Mouse (Mus musculus) monocyte, adult 5-6 weeks (primary cell): ENCODE measurements around the gene Pde7b. TPM values are rescaled to one million over a fixed set of nuclear protein-coding genes. Genes with fewer than 3 reads are reported as not detected.

ENCODE experiments used
- ATAC-seq: fragments of 153-309, 156-312 bp; replicated peaks from 2 replicates; pipeline ENCODE4 v1.8.0; 2017; ENCODE audit warnings: mild to moderate bottlenecking; ENCODE audit not compliant: low TSS enrichment, insufficient number of reproducible peaks, severe bottlenecking, poor library complexity, low FRiP score
- total RNA-seq: library from RNA; stranded (forward); fragments of 200-1000, 200-491, 200-594 nt; gene quantifications from 3 replicates; pipeline ENCODE4 v1.2.3, GENCODE M21; 2017

The Pde7b gene
- 3.2 to 3.7 TPM (median 3.6 TPM) in 3 replicates for total RNA-seq

DNA sequence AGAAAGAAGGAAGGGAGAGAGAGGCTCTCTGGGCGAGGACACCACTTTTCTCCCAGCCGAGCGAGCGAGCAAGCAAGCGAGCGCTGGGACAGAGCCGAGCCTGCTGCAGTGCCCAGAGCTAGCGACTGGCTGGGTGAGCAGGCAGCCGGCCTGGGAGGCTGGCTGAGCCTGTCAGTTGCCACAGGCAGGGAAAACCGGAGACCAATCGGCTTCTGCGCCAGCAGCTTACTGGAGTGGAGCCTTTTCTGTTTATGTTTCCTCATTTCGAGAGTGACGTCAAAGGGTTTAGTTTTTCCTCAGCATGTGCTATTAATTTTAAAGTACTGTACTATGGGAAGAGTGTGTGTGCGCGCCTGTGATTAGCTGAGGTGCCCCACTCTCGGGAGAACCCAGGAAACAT is at the start of gene Pde7b:
Gene Pde7b, minus strand, starts transcription at position 173 of the 400 bp plus-strand sequence.
- ATAC-seq = peak; percentile 89

DNA sequence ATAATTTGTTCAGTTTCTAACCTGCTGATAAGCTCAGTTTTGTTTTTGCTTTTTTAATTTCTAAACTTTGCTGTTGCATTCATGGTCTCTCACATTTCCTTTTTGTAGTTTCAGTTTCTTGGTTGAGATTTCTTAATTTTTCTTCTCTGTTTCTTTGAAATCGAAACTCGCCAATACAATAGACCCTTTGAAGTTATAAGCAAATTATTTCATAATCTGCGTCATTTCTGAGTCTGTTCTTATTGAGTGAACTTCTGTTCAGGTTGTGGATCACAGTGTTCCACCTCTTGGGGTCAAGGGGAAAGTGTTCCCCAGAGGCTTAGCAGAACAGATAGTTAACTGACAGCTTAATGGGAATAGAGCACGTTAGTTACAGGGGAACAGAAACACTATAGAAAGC is 47.2 kb upstream of the Pde7b start:
- ATAC-seq = no peak; the same call in 1 of the 2 replicates

DNA sequence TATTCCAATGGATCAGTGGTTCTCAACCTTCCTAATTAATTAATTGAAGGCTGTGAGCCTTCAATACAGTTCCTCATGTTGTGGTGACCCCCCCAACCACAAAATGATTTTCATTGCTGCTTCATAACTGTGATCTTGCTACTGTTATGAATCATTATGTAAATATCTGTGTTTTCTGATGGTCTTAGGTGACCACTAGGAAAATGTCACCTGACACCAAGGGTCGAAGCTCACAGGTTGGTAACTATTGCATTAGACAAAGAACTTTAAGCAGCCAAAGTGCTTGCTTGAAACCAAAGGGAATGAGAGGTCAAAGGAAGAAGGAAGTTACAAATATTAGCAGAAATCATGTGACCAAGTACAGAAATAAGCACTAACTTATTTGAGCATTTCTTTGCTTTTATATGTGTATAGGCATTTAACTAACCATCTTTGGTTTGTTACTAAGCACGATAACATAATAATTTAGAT is 45.6 kb upstream of the Pde7b start:
- ATAC-seq = no peak; the same call in 1 of the 2 replicates

DNA sequence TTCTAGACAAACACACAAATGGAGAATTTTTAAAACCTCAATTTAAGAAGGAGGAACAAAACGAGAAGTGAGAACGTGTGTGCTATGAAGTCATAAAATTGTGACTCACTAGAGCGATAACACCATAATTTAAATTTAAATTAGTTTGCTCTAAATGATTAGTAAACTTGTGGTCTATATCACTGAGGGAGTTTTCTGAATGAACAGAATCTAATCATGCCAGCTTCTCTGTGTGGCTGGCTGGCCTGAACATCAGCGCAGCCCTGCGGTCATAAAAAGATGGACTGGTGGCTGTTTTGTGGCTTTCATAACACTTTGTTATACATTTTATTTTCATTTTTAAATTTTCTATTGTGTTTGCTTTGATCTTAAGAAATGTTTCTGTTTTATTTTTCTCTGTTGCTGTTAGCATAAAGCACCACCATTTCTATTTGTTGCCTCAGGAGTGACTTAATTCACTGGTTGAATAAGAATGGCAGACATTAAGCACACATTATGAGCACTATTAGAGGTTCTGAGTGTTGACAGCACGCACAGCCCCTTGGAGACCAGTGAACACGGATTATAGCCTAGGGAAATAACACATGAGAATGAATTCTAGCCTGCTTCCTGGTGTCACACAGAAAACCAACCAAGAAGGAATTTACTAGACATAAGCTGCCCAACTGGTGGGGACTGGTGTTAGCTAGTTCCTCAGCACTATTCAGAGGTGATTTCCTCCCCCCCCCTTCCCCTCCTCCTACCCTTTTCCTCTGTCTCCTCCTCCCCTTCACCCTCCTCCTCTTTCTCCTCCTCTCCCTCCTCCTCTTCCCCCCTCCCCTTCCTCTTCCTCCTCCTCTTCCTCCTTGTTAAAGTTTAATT is 44.9 kb upstream of the Pde7b start:
- ATAC-seq = no peak

DNA sequence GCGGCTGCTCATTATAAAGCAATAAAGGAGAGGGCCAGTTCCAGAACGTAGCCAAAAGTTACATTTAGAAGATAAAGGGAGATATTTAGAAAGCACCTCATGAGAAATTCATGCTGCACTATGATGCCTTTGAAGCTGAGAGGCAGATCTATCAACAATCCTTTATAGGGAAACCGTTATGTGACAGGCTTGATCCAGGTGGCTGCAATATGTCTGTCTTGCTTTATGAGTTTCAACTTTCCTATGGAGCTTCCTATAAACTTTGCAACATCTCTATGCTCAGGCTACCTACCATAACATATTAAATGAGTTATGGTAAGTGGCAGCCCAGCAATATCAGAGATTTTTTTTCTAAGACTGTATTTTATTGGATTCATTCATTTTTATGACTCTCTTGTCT is 39.5 kb upstream of the Pde7b start:
- no peak for ATAC-seq

DNA sequence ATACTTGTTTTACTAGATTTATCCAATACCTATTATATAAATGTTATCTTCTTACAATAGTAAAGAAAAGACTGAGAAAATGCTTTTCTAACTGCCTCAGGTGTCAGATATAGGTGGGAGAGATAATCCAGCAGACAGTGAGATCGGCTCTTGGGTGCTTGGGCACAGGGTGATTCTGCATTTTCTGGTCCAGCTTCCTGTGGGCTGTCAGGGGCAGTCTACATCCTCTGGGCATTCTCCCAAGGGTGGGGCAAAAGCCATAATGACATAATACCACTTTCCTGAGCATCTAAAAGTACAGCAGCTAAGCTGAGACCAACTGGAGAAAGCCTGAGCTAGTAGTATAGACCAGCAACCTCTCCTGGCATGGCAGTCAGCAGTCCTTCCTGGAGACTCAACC is 34.1 kb upstream of the Pde7b start:
- no peak for ATAC-seq

DNA sequence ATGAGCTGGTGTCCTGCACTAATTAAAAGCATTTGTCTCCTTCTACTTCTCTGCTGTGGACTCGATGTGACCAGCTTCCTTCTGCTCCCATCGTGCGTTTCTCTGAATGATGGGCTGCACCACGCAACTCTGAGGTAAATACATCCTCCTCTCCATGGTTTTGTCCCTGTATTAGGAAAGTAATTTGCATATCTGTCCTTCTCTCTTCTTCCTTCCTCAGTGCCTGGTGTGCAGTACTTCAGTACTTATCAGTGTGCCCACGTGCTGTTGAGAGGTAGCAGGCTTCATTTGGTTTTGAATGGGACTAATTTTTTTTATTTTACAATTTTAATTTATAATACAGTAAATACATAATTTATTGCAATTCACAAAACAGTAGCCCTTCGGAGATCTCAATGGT is 33.4 kb upstream of the Pde7b start:
- no peak for ATAC-seq

DNA sequence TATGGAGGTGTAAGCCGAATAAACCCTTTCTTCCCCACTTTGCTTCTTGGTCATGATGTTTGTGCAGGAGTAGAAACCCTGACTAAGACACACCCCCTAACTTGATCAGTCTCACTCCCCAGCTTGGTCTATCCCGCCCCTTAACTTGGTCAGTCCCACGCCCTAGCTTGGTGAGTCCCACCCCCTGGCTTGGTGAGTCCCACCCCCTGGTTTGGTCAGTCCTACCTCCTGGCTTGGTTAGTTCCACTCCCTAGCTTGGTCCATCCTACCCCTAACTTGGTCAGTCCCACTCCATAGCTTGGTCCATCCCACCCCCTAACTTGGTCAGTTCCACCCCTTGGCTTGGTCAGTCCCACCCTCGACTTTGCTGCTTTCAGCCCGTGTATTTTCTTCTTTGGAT is 31.3 kb upstream of the Pde7b start:
- ATAC-seq = 0 out of 2 replicates have a peak, but pooled peaks have one; percentile 17

DNA sequence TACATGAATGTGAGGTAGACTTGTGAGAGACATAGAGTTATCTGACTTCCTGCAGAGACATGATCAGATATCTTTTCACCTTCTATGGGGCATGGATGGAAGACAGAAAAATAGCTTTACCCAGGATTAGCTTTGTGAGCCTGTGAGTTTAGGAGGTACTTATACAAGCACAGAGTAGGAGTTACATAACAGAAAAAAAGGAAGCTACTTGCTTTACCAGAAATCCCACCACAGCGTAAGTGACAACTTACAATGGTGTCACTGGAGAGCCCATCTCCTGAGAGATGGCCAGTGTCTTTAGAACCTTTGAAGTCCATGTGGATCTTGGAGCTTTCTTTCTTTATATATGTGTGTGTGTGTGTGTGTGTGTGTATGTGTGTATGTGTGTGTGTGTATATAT is 28.0 kb upstream of the Pde7b start:
- ATAC-seq = no peak

DNA sequence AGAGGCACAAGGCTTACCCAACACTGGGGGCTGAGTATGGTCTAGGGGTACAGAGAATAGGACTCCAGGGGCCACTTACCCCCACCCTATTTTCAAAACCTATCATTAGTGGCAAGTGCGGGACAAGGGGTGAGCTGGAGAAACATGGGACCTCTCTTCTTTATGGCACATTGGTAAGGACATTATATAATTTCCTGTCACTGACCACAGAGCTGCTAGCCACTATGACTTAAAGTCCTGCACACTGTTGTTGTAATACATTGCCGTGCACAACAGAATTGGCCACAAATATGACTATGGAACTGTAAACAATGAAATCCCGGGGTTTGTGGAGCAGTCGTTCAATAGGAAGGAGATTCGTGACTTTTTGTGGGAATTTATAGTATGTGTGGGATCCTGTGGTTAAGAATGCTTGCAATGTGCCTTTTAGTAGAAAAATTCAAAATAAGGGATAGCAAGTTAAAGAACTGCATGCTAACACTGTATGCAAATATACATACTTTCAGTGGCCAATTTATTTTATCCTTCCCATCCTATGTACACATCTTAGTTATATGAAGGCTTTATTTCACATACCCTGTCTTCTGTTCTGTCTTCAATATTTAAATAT is 25.9 kb upstream of the Pde7b start:
- no peak for ATAC-seq

DNA sequence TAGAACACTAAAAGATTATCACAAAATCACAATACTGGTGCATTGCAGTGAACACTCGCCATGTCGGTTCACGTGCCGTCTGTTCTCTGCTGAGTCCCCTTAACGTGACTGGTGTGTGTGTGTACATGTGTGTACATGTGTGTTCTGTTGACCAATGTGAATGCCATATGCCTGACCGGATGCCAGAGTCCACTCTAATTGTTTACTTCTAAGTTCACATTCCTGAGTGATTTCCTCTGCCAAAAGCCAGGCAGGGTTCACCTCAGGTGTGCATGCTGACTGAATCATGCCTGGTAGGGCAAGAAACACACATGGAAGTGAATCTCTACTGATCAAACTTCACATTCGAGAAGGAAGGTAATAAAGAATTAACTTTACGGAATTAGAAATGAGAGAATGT is 24.1 kb upstream of the Pde7b start:
- no peak for ATAC-seq

DNA sequence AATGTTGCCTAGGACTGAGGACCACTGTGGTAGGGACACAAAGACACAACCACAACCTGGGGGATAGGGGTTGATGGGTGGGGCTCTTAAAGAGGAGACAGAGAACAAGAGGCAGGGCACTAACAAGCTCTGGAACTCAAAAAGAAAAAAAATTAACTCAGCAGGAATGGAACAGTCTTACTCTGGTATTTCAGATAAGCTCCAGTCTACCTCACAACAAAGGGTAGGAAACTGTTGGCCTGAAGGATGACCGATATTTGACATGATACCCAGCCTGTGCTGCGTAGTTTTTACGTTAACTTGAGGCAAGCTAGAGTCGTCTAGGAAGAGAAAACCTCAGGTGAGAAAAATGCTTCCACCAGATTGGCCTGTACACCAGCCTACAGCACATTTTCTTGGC is 22.4 kb upstream of the Pde7b start:
- ATAC-seq = no peak

DNA sequence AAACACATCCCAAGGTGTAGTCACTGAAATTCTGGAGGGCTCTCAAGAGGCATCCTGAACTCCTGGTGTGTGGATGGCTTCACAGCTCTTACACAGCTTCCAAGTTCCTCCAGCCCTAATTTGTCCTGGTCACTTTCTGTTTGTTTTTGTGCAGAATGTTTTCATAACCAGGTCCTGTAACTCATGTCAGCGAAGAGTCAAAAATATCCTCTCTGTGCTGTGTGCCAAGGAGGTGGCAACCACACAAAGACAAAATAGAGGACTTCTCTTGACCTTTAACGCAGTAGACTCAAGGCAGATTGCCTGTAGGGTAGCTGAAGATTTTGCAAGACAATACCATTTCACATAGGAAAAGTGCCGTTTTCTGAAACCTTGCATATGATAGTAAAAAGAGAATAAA is 14.9 kb upstream of the Pde7b start:
- ATAC-seq = no peak

DNA sequence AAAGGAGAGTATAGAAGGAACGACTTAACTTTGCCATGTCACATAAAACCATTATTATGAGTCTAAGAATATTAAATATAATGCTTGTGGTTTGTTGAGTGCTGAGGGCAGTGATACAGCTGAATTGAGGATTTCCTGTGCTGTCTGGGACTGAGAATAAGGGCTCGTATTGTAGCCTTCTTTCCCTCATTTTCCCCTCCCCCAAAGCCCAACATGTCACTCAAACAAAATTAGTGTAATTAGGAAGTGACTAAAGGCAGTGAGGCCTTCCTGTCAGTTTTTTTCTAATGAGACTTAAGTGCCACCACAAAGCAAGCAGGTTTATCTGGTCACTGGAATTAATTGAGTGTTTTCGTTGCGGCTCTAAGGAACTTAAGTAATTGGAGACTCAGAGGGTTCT is 12.3 kb upstream of the Pde7b start:
- ATAC-seq = no peak

DNA sequence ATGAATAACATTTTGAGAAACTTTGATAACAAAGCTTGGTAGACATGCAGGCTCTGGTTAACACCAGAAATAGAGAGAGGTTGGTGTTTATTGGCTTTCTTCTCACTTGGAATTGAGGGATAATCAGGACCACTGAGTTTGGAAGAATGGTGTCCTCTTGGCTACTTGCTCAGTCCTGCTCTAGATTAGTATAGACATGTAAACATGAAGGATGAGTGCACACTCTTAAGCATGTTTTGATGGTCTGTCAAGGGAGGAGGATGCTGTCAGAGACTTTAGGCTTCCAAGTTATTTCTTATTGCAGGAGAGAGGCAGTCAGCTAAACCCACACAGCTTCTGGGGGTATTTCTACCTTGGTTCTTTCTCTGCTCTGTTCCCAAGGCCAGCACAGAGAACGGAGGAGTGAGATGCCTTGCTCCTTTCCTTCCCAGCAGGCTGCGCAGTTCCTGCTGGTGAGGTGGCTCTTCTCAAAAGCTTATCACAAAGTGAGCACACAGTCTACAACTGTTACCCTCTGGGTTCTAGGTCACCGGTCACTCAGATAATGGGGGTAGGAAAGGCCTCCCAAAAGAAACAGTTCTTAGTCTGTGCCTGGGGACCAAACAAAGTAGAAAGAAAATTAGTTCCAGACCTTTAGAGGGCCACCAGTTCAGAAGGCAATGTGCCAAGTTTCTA is 11.0 kb upstream of the Pde7b start:
- no peak for ATAC-seq

DNA sequence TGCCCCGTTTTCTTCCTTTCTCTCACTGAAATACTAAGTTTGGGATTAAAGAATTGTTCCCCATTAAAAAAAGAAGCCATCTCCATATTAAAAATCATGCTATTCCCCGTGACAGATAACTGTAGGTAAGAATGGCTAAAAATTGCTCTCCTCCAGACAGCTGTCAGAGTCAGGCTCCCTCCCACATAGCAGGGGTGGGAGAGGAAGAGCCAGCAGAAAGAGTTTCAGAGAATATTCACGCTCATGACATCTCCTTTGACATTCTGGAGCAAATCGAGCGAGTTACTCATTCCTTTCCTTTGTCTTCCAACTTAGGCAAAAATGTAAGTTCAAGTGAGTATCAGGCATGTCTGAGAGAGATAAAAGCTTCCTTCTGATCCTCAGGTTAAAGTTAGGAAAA is 8.7 kb upstream of the Pde7b start:
- no peak for ATAC-seq

DNA sequence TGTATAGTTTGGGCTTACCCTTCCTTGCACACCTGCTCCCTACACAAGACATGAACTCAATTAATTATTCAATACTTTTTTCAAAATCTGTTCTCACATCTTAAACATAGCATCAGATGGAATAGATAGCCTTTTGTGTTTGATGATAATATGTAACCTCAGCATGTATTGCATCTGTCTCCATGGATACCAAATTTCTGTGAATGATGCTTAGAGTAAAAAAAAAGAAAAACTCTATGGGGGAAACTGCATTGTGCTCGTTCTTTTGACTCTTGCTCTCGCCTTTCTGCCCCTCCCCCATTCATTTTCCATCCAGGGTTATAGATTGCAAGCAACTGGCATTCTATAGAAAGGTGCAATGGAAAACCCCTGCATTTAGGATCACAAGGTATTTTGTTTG is 7.3 kb upstream of the Pde7b start:
- no peak for ATAC-seq

DNA sequence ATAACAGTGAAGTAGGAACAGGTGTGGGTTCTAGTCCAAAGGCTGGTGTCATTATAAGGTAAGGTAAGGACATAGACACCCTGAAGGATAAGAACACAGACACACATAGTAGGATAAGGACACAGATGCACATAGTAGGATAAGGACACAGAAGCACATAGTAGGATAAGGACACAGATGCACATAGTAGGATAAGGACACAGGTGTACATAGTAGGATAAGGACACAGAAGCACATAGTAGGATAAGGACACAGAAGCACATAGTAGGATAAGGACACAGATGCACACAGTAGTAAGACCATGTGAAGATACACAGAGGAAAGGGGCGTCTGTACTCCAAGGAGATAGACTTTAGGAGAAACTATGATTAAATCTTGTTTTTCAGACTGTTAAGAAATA is 5.2 kb upstream of the Pde7b start:
- ATAC-seq = no peak

DNA sequence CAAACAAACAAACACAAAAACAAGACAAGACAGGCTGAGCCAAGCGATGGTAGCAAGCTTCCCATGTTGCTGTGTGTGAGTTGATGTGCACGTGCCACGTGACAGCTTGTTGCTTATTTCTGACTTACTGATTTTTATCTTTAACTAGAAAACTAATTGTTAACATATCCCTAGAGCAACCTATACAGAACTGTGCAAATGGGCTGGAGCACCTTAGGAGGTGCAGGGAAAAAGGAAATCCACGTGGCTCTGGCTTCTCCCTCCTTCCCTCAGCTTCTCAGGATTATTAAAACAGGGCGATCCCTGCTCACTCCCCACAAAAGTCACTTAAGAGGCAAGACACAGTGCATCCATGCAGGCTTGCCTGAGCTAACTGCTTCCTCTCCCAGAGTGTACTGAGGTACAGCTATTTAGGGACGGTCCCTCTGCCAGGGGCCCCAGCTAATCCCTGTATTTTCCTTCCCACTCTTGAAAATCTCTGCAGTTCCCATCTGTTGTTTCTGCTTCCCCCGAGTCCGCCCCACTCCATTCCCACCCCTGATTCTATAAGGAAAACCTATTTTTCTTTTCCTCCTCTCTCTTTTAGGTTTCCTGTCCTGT is 606 bp upstream of the Pde7b start:
- no peak for ATAC-seq
